Mouse (Mus musculus) heart, embryonic 11.5 days (tissue): ENCODE measurements at regions not wholly inside any gene's neighbourhood (a gene's known extent, or its start where the extent isn't known, plus 50 kb on each side); places are given as distances from the start of the nearest gene placed in this dataset. TPM values are rescaled to one million over a fixed set of nuclear protein-coding genes. Genes with fewer than 3 reads are reported as not detected.

Source experiments
- ATAC-seq: fragments of 200-750 bp; cut with Nextera tagmentation; replicated peaks from 2 replicates; pipeline ENCODE4 v1.8.0; 2017; ENCODE audit warnings: moderate library complexity; ENCODE audit not compliant: insufficient number of reproducible peaks, low FRiP score, low TSS enrichment
- H3K27ac ChIP-seq: fragments of 300-500 bp; sonication (generic); 2 replicates; pipeline ENCODE4 v1.5.1; 2014; ENCODE audit warnings: mild to moderate bottlenecking, low read depth, low read length
- H3K27me3 ChIP-seq: fragments of 300-500 bp; sonication (generic); 2 replicates; pipeline ENCODE4 v1.6.1; 2014; ENCODE audit warnings: mild to moderate bottlenecking, low read length, mixed read lengths; ENCODE audit not compliant: control insufficient read depth, insufficient read depth
- H3K36me3 ChIP-seq: fragments of 300-500 bp; sonication (generic); 2 replicates; pipeline ENCODE4 v1.6.1; 2014; ENCODE audit warnings: mild to moderate bottlenecking, low read length, moderate library complexity, mixed read lengths; ENCODE audit not compliant: control insufficient read depth, insufficient read depth
- H3K4me1 ChIP-seq: fragments of 300-500 bp; sonication (generic); 2 replicates; pipeline ENCODE4 v1.6.1; 2014; ENCODE audit warnings: low read length; ENCODE audit not compliant: control insufficient read depth, insufficient read depth
- H3K4me2 ChIP-seq: fragments of 300-500 bp; sonication (generic); 2 replicates; pipeline ENCODE4 v1.6.1; 2014; ENCODE audit warnings: mild to moderate bottlenecking, moderate library complexity
- H3K4me3 ChIP-seq: fragments of 300-500 bp; sonication (generic); 2 replicates; pipeline ENCODE4 v1.5.1; 2014; ENCODE audit warnings: low read depth, low read length
- H3K9ac ChIP-seq: fragments of 300-500 bp; sonication (generic); 2 replicates; pipeline ENCODE4 v1.6.1; 2014; ENCODE audit warnings: mild to moderate bottlenecking, low read depth, low read length, moderate library complexity
- H3K9me3 ChIP-seq: fragments of 300-500 bp; sonication (generic); replicated peaks from 2 replicates; pipeline ENCODE4 v1.6.1; 2016; ENCODE audit warnings: low read length; ENCODE audit not compliant: control insufficient read depth
- WGBS: fragments of 180-500 bp; shearing (Covaris S2); extraction: QIAGEN DNeasy Blood & Tissue Kit; methylation state at CpG from one replicate; pipeline ENCODE4 v1.1.7; 2014; ENCODE audit not compliant: insufficient replicate concordance; 5-methylcytosine and 5-hydroxymethylcytosine counted together
- microRNA-seq: library from miRNA; unstranded; fragments of <30 nt; microRNA quantifications from one replicate; pipeline ENCODE4, GENCODE M21; 2016; ENCODE audit warnings: borderline number of aligned reads

GRCm38 (mm10) chrX:93160956-93161355 lies 125.3 kb upstream of the Arx start:
- ATAC-seq = no peak
- H3K9ac ChIP-seq = no peak overlapping the region
- no peak overlapping the region for H3K4me2 ChIP-seq
- H3K4me3 ChIP-seq = no peak overlapping the region
- no peaks in the 10 kb centered on the region for H3K36me3 ChIP-seq
- H3K4me1 ChIP-seq = no peaks in the 10 kb centered on the region
- no peak overlapping the region for H3K27ac ChIP-seq
- H3K27me3 ChIP-seq = no peaks in the 10 kb centered on the region
- H3K9me3 ChIP-seq = no peaks in the 10 kb centered on the region
- 44% methylated on average over 1 of the region's 1 CpGs for WGBS

Small RNA genes in the stretch of these regions (microRNA-seq; reads per million reads assigned to microRNA genes)
- not detected for gene Gm24973
